Mouse (Mus musculus): ENCODE data around the gene Adamtsl3. TPM values are rescaled to one million over a fixed set of nuclear protein-coding genes. Genes with fewer than 3 reads are reported as not detected.
A peak's percentile ranks its signal among the peaks of the same experiment; 100 is the strongest.

Adamtsl3 gene
- polyA plus RNA-seq (2011; ENCODE audit: insufficient read depth, insufficient read length, low read depth, missing spikeins) = 0.24 and 0.34 TPM in 2 replicates

GRCm38 (mm10) chr7:82335211-82336121, at the start of gene Adamtsl3:
Adamtsl3 (plus strand) TSS chr7:82335694.
- peaks cover 10% of the 10 kb centered on the region for H3K27me3 ChIP-seq (ENCODE audit: control insufficient read depth, insufficient read depth, low read length, poor library complexity, severe bottlenecking)
- TF ChIP-seq EP300 (IDR thresholded peaks at IDR 0.05; ENCODE audit: insufficient read depth, low read depth, low read length) (no peak), POLR2A (IDR thresholded peaks at IDR 0.05; ENCODE audit: insufficient read depth, low read length) (no peak), CTCF (IDR thresholded peaks at IDR 0.05; ENCODE audit: low read depth, low read length) (no peak)
- no peak within 1 kb of the TSS for H3K27ac ChIP-seq (ENCODE audit: insufficient read depth, low read length)
- H3K9me3 ChIP-seq (replicated peaks; ENCODE audit: control insufficient read depth, insufficient read depth, low read length, poor library complexity, severe bottlenecking) = no peaks in the 10 kb centered on the region
- no peaks in the 10 kb centered on the region for H3K36me3 ChIP-seq (ENCODE audit: control insufficient read depth, insufficient read depth, low read length, poor library complexity, severe bottlenecking)
- H3K4me1 ChIP-seq (ENCODE audit: control insufficient read depth, insufficient read depth, low read length) = no peaks in the 10 kb centered on the region
- peak within 1 kb of the TSS; percentile 39 for H3K4me3 ChIP-seq (ENCODE audit: low read depth, low read length)
- H3K9ac ChIP-seq (ENCODE audit: low read depth, poor library complexity, severe bottlenecking) = peak within 1 kb of the TSS; percentile 56

- no peaks in the 10 kb centered on the region for H3K9me3 ChIP-seq (replicated peaks; ENCODE audit: control insufficient read depth, insufficient read depth, low read length, poor library complexity, severe bottlenecking)
- H3K36me3 ChIP-seq (ENCODE audit: control insufficient read depth, insufficient read depth, low read length, poor library complexity, severe bottlenecking) = no peaks in the 10 kb centered on the region
- H3K27ac ChIP-seq (ENCODE audit: insufficient read depth, low read length) = no peak overlapping the region
- no peak overlapping the region for H3K9ac ChIP-seq (ENCODE audit: low read depth, poor library complexity, severe bottlenecking)
- H3K4me3 ChIP-seq (ENCODE audit: low read depth, low read length) = no peak overlapping the region
- no peaks in the 10 kb centered on the region for H3K4me1 ChIP-seq (ENCODE audit: control insufficient read depth, insufficient read depth, low read length)
- TF ChIP-seq CTCF (IDR thresholded peaks at IDR 0.05; ENCODE audit: low read depth, low read length) (no peak), EP300 (IDR thresholded peaks at IDR 0.05; ENCODE audit: insufficient read depth, low read depth, low read length) (no peak), POLR2A (IDR thresholded peaks at IDR 0.05; ENCODE audit: insufficient read depth, low read length) (no peak)
- H3K27me3 ChIP-seq (ENCODE audit: control insufficient read depth, insufficient read depth, low read length, poor library complexity, severe bottlenecking) = no peaks in the 10 kb centered on the region
These were observed 48.3 kb upstream of the Adamtsl3 start for GRCm38 (mm10) chr7:82287242-82287641.

- TF ChIP-seq EP300 (IDR thresholded peaks at IDR 0.05; ENCODE audit: insufficient read depth, low read depth, low read length) (no peak), POLR2A (IDR thresholded peaks at IDR 0.05; ENCODE audit: insufficient read depth, low read length) (no peak), CTCF (IDR thresholded peaks at IDR 0.05; ENCODE audit: low read depth, low read length) (no peak)
These were observed 42.1 kb upstream of the Adamtsl3 start for GRCm38 (mm10) chr7:82293441-82293840.

GRCm38 (mm10) chr7:82294083-82294482, 41.4 kb upstream of the Adamtsl3 start:
- Histone ChIP-seq H3K4me3 (ENCODE audit: low read depth, low read length) (no peak overlapping the region), H3K27me3 (ENCODE audit: control insufficient read depth, insufficient read depth, low read length, poor library complexity, severe bottlenecking) (no peaks in the 10 kb centered on the region), H3K4me1 (ENCODE audit: control insufficient read depth, insufficient read depth, low read length) (no peaks in the 10 kb centered on the region), H3K27ac (ENCODE audit: insufficient read depth, low read length) (no peak overlapping the region), H3K9me3 (replicated peaks; ENCODE audit: control insufficient read depth, insufficient read depth, low read length, poor library complexity, severe bottlenecking) (no peaks in the 10 kb centered on the region), H3K9ac (ENCODE audit: low read depth, poor library complexity, severe bottlenecking) (no peak overlapping the region), H3K36me3 (ENCODE audit: control insufficient read depth, insufficient read depth, low read length, poor library complexity, severe bottlenecking) (no peaks in the 10 kb centered on the region)
- TF ChIP-seq EP300 (IDR thresholded peaks at IDR 0.05; ENCODE audit: insufficient read depth, low read depth, low read length) = no peak
- TF ChIP-seq CTCF (IDR thresholded peaks at IDR 0.05; ENCODE audit: low read depth, low read length) = no peak
- TF ChIP-seq POLR2A (IDR thresholded peaks at IDR 0.05; ENCODE audit: insufficient read depth, low read length) = no peak

More at GRCm38 (mm10) chr7:82293441-82293840, 42.1 kb upstream of the Adamtsl3 start:
- Histone ChIP-seq H3K27ac (ENCODE audit: insufficient read depth, low read length) (no peak overlapping the region), H3K9ac (ENCODE audit: low read depth, poor library complexity, severe bottlenecking) (no peak overlapping the region), H3K9me3 (replicated peaks; ENCODE audit: control insufficient read depth, insufficient read depth, low read length, poor library complexity, severe bottlenecking) (no peaks in the 10 kb centered on the region), H3K4me3 (ENCODE audit: low read depth, low read length) (no peak overlapping the region), H3K4me1 (ENCODE audit: control insufficient read depth, insufficient read depth, low read length) (no peaks in the 10 kb centered on the region), H3K27me3 (ENCODE audit: control insufficient read depth, insufficient read depth, low read length, poor library complexity, severe bottlenecking) (no peaks in the 10 kb centered on the region), H3K36me3 (ENCODE audit: control insufficient read depth, insufficient read depth, low read length, poor library complexity, severe bottlenecking) (no peaks in the 10 kb centered on the region)

- TF ChIP-seq EP300 (IDR thresholded peaks at IDR 0.05; ENCODE audit: insufficient read depth, low read depth, low read length) (no peak), CTCF (IDR thresholded peaks at IDR 0.05; ENCODE audit: low read depth, low read length) (no peak), POLR2A (IDR thresholded peaks at IDR 0.05; ENCODE audit: insufficient read depth, low read length) (no peak)
- Histone ChIP-seq H3K27ac (ENCODE audit: insufficient read depth, low read length) (no peak overlapping the region), H3K4me1 (ENCODE audit: control insufficient read depth, insufficient read depth, low read length) (no peaks in the 10 kb centered on the region), H3K36me3 (ENCODE audit: control insufficient read depth, insufficient read depth, low read length, poor library complexity, severe bottlenecking) (no peaks in the 10 kb centered on the region), H3K4me3 (ENCODE audit: low read depth, low read length) (no peak overlapping the region), H3K27me3 (ENCODE audit: control insufficient read depth, insufficient read depth, low read length, poor library complexity, severe bottlenecking) (no peaks in the 10 kb centered on the region), H3K9ac (ENCODE audit: low read depth, poor library complexity, severe bottlenecking) (no peak overlapping the region), H3K9me3 (replicated peaks; ENCODE audit: control insufficient read depth, insufficient read depth, low read length, poor library complexity, severe bottlenecking) (no peaks in the 10 kb centered on the region)
These were observed 40.9 kb upstream of the Adamtsl3 start for GRCm38 (mm10) chr7:82294611-82295010.

GRCm38 (mm10) chr7:82308398-82308797, 27.1 kb upstream of the Adamtsl3 start:
- Histone ChIP-seq H3K9me3 (replicated peaks; ENCODE audit: control insufficient read depth, insufficient read depth, low read length, poor library complexity, severe bottlenecking) (no peaks in the 10 kb centered on the region), H3K4me3 (ENCODE audit: low read depth, low read length) (no peak overlapping the region), H3K27ac (ENCODE audit: insufficient read depth, low read length) (no peak overlapping the region), H3K9ac (ENCODE audit: low read depth, poor library complexity, severe bottlenecking) (no peak overlapping the region), H3K27me3 (ENCODE audit: control insufficient read depth, insufficient read depth, low read length, poor library complexity, severe bottlenecking) (no peaks in the 10 kb centered on the region), H3K36me3 (ENCODE audit: control insufficient read depth, insufficient read depth, low read length, poor library complexity, severe bottlenecking) (no peaks in the 10 kb centered on the region), H3K4me1 (ENCODE audit: control insufficient read depth, insufficient read depth, low read length) (no peaks in the 10 kb centered on the region)
- TF ChIP-seq POLR2A (IDR thresholded peaks at IDR 0.05; ENCODE audit: insufficient read depth, low read length) (no peak), CTCF (IDR thresholded peaks at IDR 0.05; ENCODE audit: low read depth, low read length) (no peak), EP300 (IDR thresholded peaks at IDR 0.05; ENCODE audit: insufficient read depth, low read depth, low read length) (no peak)

Measured in ES-Bruce4 (cell line).